Mouse (Mus musculus) naive thymus-derived CD4-positive, alpha-beta T cell, adult 2 months (primary cell): ENCODE data around the gene Ncor1.
A peak's percentile ranks its signal among the peaks of the same experiment; 100 is the strongest.
"Not testable (repeated sequence)": the region's sequence is repeated elsewhere in the genome, so short reads cannot be mapped to it uniquely, and the experiment has no call there.

Source experiments
- DNase-seq: peaks from one replicate; pipeline ENCODE4 v3.0.0-alpha.2; 2011; ENCODE audit warnings: low read depth

The Ncor1 gene

GRCm38 (mm10) chr11:62458780-62459179 is 439 bp upstream of the Ncor1 start:
- DNase-seq = no peak

GRCm38 (mm10) chr11:62457891-62458270 is 460 bp downstream of the Ncor1 start:
- DNase-seq = peak; percentile 75

- peak; percentile 93 for DNase-seq
Observed at GRCm38 (mm10) chr11:62457241-62457890, 975 bp downstream of the Ncor1 start.

- peak; percentile 72 for DNase-seq
Observed at GRCm38 (mm10) chr11:62456483-62457172, 1.7 kb downstream of the Ncor1 start.

GRCm38 (mm10) chr11:62456021-62456482 is 2.3 kb downstream of the Ncor1 start:
- no peak for DNase-seq

GRCm38 (mm10) chr11:62455193-62455592 is 3.1 kb downstream of the Ncor1 start:
- no peak for DNase-seq

GRCm38 (mm10) chr11:62448971-62449370 is 9.4 kb downstream of the Ncor1 start:
- no peak for DNase-seq

- no peak for DNase-seq
Observed at GRCm38 (mm10) chr11:62445799-62446198, 12.5 kb downstream of the Ncor1 start.

GRCm38 (mm10) chr11:62440670-62441315 is 17.5 kb downstream of the Ncor1 start:
- no peak for DNase-seq

- no peak for DNase-seq
Observed at GRCm38 (mm10) chr11:62432211-62432610, 26.1 kb downstream of the Ncor1 start.

- peak; percentile 54 for DNase-seq
Observed at GRCm38 (mm10) chr11:62427105-62427504, 31.2 kb downstream of the Ncor1 start.

GRCm38 (mm10) chr11:62426266-62426665 is 32.1 kb downstream of the Ncor1 start:
- no peak for DNase-seq

- DNase-seq = peak; percentile 39
Observed at GRCm38 (mm10) chr11:62424525-62424924, 33.8 kb downstream of the Ncor1 start.

GRCm38 (mm10) chr11:62415026-62415425 is 43.3 kb downstream of the Ncor1 start:
- no peak for DNase-seq

GRCm38 (mm10) chr11:62409611-62410010 is 48.7 kb downstream of the Ncor1 start:
- DNase-seq = peak; percentile 24

- no peak for DNase-seq
Observed at GRCm38 (mm10) chr11:62408848-62409247, 49.5 kb downstream of the Ncor1 start.

- peak; percentile 63 for DNase-seq
Observed at GRCm38 (mm10) chr11:62396405-62396804, 61.9 kb downstream of the Ncor1 start.

- no peak for DNase-seq
Observed at GRCm38 (mm10) chr11:62388331-62388679, 70.0 kb downstream of the Ncor1 start.

- DNase-seq = no peak
Observed at GRCm38 (mm10) chr11:62387608-62388330, 70.6 kb downstream of the Ncor1 start.

GRCm38 (mm10) chr11:62377202-62377851 is 81.0 kb downstream of the Ncor1 start:
- not testable (repeated sequence) for DNase-seq

GRCm38 (mm10) chr11:62371776-62372175 is 86.6 kb downstream of the Ncor1 start:
- no peak for DNase-seq

GRCm38 (mm10) chr11:62369924-62370323 is 88.4 kb downstream of the Ncor1 start:
- DNase-seq = no peak
